Mouse (Mus musculus) heart, postnatal 25 days (tissue): ENCODE results near the gene Axin2. TPM values are rescaled to one million over a fixed set of nuclear protein-coding genes. Genes with fewer than 3 reads are reported as not detected.
A peak's percentile ranks its signal among the peaks of the same experiment; 100 is the strongest.

ENCODE experiments used
- DNase-seq: peaks from one replicate; pipeline ENCODE4 v3.0.0; 2022; ENCODE audit warnings: low spot score
- intact Hi-C: fragments of 180-260 bp; cut with DNase I; formaldehyde crosslinking; loops from one replicate; pipeline ENCODE4 v1.15.1; 2025
- total RNA-seq, 2 experiments: library from RNA; stranded (reverse); gene quantifications; 2 replicates each; pipeline ENCODE4 v1.2.3; 2021

Gene Axin2
- total RNA-seq, 2 experiments from 2014 or later = 5.2 to 6.0 TPM

DNA sequence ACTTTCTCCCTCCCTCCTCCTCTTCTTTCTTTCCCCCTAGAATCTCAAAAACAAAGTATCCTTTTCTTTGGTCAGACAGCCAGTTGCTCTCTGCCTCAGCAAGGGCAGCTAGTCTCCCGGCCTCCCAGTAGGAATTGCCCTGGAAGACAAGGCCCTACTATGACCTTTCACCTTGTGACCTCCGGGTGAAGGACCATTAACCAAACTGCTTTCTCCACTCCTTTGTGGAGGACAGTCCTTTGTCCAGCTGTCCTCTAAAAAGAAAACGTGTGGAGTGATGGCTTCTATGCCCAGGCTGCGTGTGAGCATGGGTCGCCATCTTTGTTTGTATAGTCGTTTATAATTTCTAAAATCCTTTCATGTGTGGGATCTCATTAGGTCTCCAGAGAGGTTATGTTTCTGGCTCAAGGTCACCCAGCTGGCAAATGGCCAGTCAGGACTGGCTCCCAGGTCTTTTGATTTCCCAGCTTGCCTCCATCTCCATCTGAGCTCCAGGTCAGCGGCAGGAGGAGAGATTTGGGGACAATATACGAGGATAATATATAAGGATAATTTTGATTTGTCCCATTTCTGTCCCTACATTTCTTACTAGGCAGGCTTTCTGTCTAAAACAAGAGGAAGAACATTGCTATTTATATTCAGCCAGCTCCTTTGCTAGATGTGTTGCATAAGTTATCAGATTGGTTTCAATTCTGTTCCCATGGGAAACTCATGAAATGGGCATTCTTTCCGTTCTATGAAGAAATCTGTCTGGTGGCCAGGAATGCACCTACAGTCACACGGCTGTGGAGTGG is 75.2 kb downstream of the Axin2 start:
- intact Hi-C loops = loop anchor here (5.0 kb wide), 1 partner anchor 68 kb away; no protein-coding TSS in a partner anchor

DNA sequence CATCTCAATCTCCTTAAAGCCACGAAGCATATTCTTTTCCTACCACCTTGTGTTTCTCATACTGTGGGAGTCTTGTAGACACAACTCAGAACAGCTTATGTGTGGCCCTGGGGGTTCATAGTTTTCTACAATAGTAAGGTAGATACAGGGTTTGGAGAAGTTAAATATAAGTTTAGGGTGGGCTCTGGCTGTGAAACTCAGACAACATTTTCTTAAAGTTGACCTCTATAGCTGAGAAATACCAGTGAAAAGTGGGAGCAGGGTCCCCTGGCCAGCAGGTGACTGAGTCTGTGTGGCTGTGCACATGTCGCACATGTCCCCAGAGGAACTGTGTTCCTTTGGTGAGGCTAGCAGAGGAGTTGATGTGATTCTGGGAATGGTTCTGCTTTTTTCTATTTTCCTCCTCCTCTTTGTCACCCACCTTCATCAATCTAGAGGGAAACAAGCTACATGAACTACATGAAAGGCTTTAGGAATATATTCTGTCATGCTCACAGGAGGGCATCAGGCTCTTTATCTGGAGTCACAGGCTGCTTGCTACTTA is 75.9 kb downstream of the Axin2 start:
- intact Hi-C loops = loop anchor here (5.0 kb wide), 1 partner anchor 69 kb away; no protein-coding TSS in a partner anchor
- DNase-seq = no peak

More for the DNA sequence above, 75.2 kb downstream of the Axin2 start:
- DNase-seq = no peak

DNA sequence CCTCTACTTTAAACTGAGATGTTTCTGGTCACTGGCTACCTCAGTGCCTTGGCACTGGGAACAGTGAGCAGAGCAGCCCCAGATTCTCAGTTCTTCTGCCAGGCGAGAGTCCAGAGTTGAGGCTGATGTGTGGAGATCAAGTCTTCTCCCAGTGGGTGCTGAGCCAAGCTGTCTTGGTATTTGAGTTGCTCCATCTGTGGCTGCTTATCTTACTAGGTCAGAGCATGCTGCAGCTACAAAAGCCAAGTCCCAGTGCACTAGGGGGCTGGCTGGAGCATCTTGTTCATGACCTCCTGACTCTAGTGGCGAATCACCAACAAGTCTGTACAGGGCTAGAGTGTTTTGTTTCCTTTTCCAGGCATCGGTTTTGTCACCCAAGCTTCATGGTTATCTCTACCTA is 77.7 kb downstream of the Axin2 start:
- intact Hi-C loops = loop anchor here (5.0 kb wide), 1 partner anchor 71 kb away; no protein-coding TSS in a partner anchor
- peak; percentile 61 for DNase-seq

Other genes starting within 250 kb of the Axin2 start
- not detected for gene E030025P04Rik, start 224.0 kb downstream of the Axin2 start, total RNA-seq